Mouse (Mus musculus): ENCODE results near the gene Dock9. TPM values are rescaled to one million over a fixed set of nuclear protein-coding genes. Genes with fewer than 3 reads are reported as not detected.

Dock9 gene
- 11.2 and 11.3 TPM in 2 replicates for polyA plus RNA-seq (2014; fragmentation: Nextera tagmentation; extraction: Ambion mirVana)

DNA sequence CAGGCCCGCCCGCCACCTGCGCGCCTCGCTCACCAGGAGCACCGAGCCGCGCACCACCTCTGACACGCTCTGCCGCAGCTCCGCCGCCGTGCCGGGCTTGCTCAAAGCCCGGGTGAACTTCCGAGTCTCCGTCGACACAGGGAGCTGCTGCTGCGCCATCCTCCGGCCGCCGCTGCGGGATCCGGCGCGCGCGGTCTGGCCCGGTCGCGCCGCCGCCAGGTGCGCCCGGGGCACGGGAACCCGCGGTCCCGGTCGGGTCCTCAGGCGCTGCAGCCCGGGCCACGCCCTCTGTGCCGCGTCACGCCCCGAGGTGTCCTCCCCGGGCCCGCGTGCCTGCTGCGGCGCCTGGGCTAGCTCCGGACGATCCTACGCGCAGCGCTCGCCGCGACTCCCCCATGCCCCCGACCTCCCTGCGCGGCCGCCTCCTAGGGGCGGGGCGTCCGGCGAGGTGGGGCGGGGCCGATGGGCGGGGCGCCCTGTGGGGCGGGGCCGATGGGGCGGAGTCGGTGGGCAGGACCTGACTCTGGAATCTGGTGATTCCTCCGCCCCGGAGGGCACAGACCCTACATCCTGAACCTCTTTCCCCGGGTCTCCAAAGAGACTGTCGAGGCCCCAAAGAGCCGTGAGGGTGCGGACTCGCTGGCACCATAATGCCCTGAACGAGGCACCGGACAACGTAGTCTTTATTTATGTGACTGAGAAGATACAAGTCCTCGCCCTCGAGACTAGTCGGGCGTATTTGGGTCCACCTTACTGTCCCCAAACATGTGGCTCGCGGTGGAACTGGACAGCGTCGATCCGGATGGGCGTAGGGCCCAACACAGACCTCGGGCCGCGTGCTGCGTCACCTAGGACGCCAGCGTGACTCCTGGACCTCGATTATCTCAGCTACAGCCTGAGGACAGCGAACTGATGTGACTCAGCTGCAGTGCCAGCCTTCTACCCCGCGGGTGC, at the start of gene Dock9:
Gene Dock9 (minus strand): TSS at position 381 of the 954 bp plus-strand sequence.
- Histone ChIP-seq H3K4me2 (ENCODE audit: low read length) (peak within 1 kb of the TSS; percentile 94), H3K4me1 (ENCODE audit: control insufficient read depth, insufficient read depth, low read length) (no peaks in the 10 kb centered on the region), H3K4me3 (replicated peaks; ENCODE audit: low read depth, low read length) (peak within 1 kb of the TSS; percentile 71), H3K9me3 (ENCODE audit: control insufficient read depth, low read length) (no peaks in the 10 kb centered on the region), H3K27me3 (ENCODE audit: control insufficient read depth, insufficient read depth, low read length) (peaks cover 18% of the 10 kb centered on the region), H3K9ac (replicated peaks; ENCODE audit: low read length) (peak within 1 kb of the TSS; percentile 62), H3K27ac (replicated peaks; ENCODE audit: low read depth, low read length) (peak within 1 kb of the TSS; percentile 85), H3K36me3 (ENCODE audit: control insufficient read depth, insufficient read depth, low read length) (no peaks in the 10 kb centered on the region)
- under 1% methylated on average over 102 of the region's 106 CpGs for WGBS
- peak; percentile 86 for ATAC-seq (ENCODE audit: low FRiP score, low TSS enrichment)
- peak; percentile 85 for DNase-seq

DNA sequence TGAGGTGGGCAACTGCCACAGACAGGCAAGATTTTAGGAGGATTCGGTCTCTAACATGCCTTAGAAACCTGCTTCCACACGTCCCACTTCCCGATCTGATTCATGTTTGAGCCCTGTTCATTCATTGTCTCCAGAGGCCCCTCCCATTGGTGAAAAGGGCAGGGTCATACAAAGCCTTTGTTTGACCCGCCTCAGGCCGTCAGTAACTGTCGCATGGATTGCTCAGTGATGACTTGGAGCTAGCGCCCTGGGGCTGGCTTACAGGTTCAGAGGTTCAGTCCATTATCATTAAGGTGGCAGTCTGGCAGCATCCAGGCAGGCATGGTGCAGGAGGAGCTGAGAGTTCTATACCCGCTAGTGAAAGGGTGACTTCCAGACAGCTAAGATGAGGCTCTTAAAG, 46.8 kb upstream of the Dock9 start:
- no peak for DNase-seq
- Histone ChIP-seq H3K27me3 (ENCODE audit: control insufficient read depth, insufficient read depth, low read length) (no peaks in the 10 kb centered on the region), H3K4me2 (ENCODE audit: low read length) (no peak overlapping the region), H3K27ac (replicated peaks; ENCODE audit: low read depth, low read length) (no peak overlapping the region), H3K9ac (replicated peaks; ENCODE audit: low read length) (no peak overlapping the region), H3K36me3 (ENCODE audit: control insufficient read depth, insufficient read depth, low read length) (no peaks in the 10 kb centered on the region), H3K9me3 (ENCODE audit: control insufficient read depth, low read length) (no peaks in the 10 kb centered on the region), H3K4me3 (replicated peaks; ENCODE audit: low read depth, low read length) (no peak overlapping the region), H3K4me1 (ENCODE audit: control insufficient read depth, insufficient read depth, low read length) (no peaks in the 10 kb centered on the region)
- no peak for ATAC-seq (ENCODE audit: low FRiP score, low TSS enrichment)
- 47% methylated on average over 8 of the region's 8 CpGs for WGBS

DNA sequence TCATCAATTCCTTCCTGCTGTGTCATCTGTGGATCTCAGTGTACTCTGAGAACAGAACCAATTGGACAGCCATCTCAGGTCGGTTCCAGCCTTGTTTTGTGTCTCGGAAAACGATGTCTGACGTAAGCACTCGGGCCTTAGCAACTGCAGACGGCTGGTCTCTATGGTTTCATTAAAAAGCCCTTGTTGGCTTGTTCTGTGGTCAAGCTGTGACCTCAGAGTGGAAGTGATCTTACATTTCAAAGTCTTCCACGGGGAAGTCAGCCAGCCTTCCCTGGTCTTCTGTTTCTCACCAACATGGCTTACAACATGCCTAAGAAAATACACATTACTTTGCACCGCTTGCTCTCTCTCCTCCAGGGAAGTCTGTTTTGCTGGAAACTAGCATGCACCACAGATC, 42.6 kb upstream of the Dock9 start:
- Histone ChIP-seq H3K9me3 (ENCODE audit: control insufficient read depth, low read length) (peaks cover 7% of the 10 kb centered on the region), H3K4me3 (replicated peaks; ENCODE audit: low read depth, low read length) (no peak overlapping the region), H3K4me2 (ENCODE audit: low read length) (no peak overlapping the region), H3K27me3 (ENCODE audit: control insufficient read depth, insufficient read depth, low read length) (no peaks in the 10 kb centered on the region), H3K36me3 (ENCODE audit: control insufficient read depth, insufficient read depth, low read length) (no peaks in the 10 kb centered on the region), H3K27ac (replicated peaks; ENCODE audit: low read depth, low read length) (no peak overlapping the region), H3K4me1 (ENCODE audit: control insufficient read depth, insufficient read depth, low read length) (no peaks in the 10 kb centered on the region), H3K9ac (replicated peaks; ENCODE audit: low read length) (no peak overlapping the region)
- 90% methylated on average over 8 of the region's 8 CpGs for WGBS
- ATAC-seq (ENCODE audit: low FRiP score, low TSS enrichment) (no peak), DNase-seq (no peak)

DNA sequence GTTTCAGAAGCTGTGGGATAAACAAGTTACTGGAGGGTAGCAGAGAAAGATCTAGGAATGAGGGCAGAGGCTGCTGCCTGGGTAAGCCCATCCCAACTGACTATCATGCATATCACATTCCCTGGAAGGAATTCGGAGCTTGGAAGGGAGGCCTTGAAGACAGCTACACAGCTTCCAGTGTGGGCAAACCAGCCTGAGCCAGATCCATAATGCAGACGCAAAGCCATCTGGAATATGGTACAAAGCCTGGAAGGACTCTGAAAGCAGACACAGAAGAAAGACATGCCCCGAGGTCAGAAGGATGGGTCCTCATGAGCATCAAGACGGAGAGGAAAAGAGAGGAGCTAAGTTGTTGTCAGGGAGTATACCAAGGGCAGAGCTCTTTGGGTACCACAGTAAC, 40.5 kb upstream of the Dock9 start:
- no peaks in the 10 kb centered on the region for H3K27me3 ChIP-seq (ENCODE audit: control insufficient read depth, insufficient read depth, low read length)

DNA sequence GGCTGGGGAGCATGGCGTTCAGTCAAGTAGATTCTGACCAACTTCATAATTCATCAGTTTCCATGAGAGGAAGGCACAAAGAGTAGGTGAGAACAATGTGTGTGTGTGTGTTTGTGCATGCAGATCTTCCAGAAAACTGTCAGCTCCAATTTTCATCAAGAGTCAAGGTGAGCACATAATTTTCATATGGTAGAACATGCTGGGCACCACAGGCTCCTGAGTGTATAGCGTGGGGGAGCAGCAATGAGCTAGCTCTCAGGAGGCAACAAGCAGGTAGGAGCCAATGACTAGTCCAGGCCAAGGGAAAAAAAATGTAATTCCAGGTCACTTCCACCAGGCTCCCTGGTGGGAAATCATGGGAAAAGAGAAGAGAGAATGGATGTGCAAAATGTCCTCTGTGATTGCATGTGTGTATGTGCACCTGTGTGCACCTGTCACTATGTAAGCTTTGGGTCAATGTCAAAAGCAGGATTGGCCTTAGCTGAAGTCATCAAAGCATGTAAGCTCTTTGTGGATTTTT, 35.4 kb upstream of the Dock9 start:
- ATAC-seq (ENCODE audit: low FRiP score, low TSS enrichment), result no peak
- Histone ChIP-seq H3K9me3 (ENCODE audit: control insufficient read depth, low read length) (peaks cover 4% of the 10 kb centered on the region), H3K4me1 (ENCODE audit: control insufficient read depth, insufficient read depth, low read length) (no peaks in the 10 kb centered on the region)

More for the DNA sequence above, 40.5 kb upstream of the Dock9 start:
- no peaks in the 10 kb centered on the region for H3K36me3 ChIP-seq (ENCODE audit: control insufficient read depth, insufficient read depth, low read length)
- H3K27ac ChIP-seq (replicated peaks; ENCODE audit: low read depth, low read length), result no peak overlapping the region
- DNase-seq, result no peak
- WGBS, result 92% methylated on average over 4 of the region's 4 CpGs
- no peaks in the 10 kb centered on the region for H3K4me1 ChIP-seq (ENCODE audit: control insufficient read depth, insufficient read depth, low read length)
- ATAC-seq (ENCODE audit: low FRiP score, low TSS enrichment), result no peak
- H3K4me3 ChIP-seq (replicated peaks; ENCODE audit: low read depth, low read length), result no peak overlapping the region
- H3K4me2 ChIP-seq (ENCODE audit: low read length), result no peak overlapping the region
- no peak overlapping the region for H3K9ac ChIP-seq (replicated peaks; ENCODE audit: low read length)
- peaks cover 7% of the 10 kb centered on the region for H3K9me3 ChIP-seq (ENCODE audit: control insufficient read depth, low read length)

DNA sequence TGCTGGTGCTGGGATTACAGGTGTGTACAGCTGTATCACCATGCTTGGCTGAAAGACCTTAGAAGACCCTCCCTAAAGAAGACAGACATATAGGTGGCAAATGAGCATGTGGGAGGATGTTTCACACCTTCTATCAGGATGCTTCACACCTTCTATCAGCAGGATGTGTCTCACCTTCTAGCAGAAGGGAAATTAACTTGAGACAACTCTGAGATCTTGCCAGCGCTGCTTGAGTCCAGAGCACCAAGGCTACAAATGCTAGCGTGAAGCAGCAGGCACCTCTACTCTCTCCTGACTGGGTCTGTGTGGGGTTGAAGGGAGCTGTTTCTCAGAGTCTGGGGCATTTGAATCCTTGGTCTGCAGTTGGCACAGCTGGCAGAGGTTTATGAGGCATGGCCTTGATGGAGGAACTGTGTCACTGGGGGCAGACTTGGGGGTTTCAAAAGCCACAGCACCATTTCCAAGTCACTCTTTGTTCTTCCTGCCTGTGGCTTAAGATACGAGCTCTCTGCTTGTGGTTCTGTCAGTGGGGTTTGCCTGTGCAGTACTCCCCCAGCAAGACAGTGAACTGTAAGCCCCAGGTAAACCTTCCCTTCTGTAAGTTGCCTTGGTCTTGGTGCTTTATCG, 32.3 kb upstream of the Dock9 start:
- ATAC-seq (ENCODE audit: low FRiP score, low TSS enrichment), result no peak
- H3K4me2 ChIP-seq (ENCODE audit: low read length), result no peak overlapping the region
- no peaks in the 10 kb centered on the region for H3K36me3 ChIP-seq (ENCODE audit: control insufficient read depth, insufficient read depth, low read length)
- 92% methylated on average over 4 of the region's 4 CpGs for WGBS
- H3K4me1 ChIP-seq (ENCODE audit: control insufficient read depth, insufficient read depth, low read length), result no peaks in the 10 kb centered on the region
- DNase-seq, result no peak
- no peaks in the 10 kb centered on the region for H3K27me3 ChIP-seq (ENCODE audit: control insufficient read depth, insufficient read depth, low read length)
- peaks cover 4% of the 10 kb centered on the region for H3K9me3 ChIP-seq (ENCODE audit: control insufficient read depth, low read length)
- H3K4me3 ChIP-seq (replicated peaks; ENCODE audit: low read depth, low read length), result no peak overlapping the region
- no peak overlapping the region for H3K27ac ChIP-seq (replicated peaks; ENCODE audit: low read depth, low read length)
- H3K9ac ChIP-seq (replicated peaks; ENCODE audit: low read length), result no peak overlapping the region

More for the DNA sequence above, 35.4 kb upstream of the Dock9 start:
- no peak overlapping the region for H3K4me3 ChIP-seq (replicated peaks; ENCODE audit: low read depth, low read length)
- H3K36me3 ChIP-seq (ENCODE audit: control insufficient read depth, insufficient read depth, low read length), result no peaks in the 10 kb centered on the region
- DNase-seq, result no peak
- H3K27ac ChIP-seq (replicated peaks; ENCODE audit: low read depth, low read length), result no peak overlapping the region
- WGBS, result 83% methylated on average over 2 of the region's 2 CpGs
- no peak overlapping the region for H3K4me2 ChIP-seq (ENCODE audit: low read length)
- no peaks in the 10 kb centered on the region for H3K27me3 ChIP-seq (ENCODE audit: control insufficient read depth, insufficient read depth, low read length)
- H3K9ac ChIP-seq (replicated peaks; ENCODE audit: low read length), result no peak overlapping the region

DNA sequence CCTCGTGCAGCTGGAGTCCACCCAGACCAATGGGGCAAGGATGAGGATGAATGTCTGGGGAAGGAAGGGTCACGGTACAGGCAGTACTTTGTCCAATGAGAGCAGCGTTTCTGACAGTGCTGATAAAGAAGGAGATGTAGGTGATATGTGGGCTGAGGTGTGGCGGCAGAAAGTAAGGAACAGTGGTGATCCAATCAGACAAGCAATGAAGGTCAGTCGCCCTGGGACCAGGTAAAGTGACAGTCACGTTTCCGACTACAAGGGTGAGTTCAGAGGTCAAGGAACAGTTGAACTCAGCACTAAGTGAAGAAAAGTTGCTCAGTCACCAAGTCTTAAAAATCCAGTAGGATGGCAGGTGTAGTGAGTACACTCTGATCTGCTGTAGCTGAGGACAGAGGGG, 29.5 kb upstream of the Dock9 start:
- Histone ChIP-seq H3K9ac (replicated peaks; ENCODE audit: low read length) (no peak overlapping the region), H3K27ac (replicated peaks; ENCODE audit: low read depth, low read length) (no peak overlapping the region), H3K4me3 (replicated peaks; ENCODE audit: low read depth, low read length) (no peak overlapping the region), H3K27me3 (ENCODE audit: control insufficient read depth, insufficient read depth, low read length) (no peaks in the 10 kb centered on the region), H3K4me2 (ENCODE audit: low read length) (no peak overlapping the region), H3K36me3 (ENCODE audit: control insufficient read depth, insufficient read depth, low read length) (no peaks in the 10 kb centered on the region), H3K4me1 (ENCODE audit: control insufficient read depth, insufficient read depth, low read length) (no peaks in the 10 kb centered on the region), H3K9me3 (ENCODE audit: control insufficient read depth, low read length) (peaks cover 4% of the 10 kb centered on the region)
- 89% methylated on average over 7 of the region's 7 CpGs for WGBS
- no peak for ATAC-seq (ENCODE audit: low FRiP score, low TSS enrichment)
- DNase-seq, result no peak

DNA sequence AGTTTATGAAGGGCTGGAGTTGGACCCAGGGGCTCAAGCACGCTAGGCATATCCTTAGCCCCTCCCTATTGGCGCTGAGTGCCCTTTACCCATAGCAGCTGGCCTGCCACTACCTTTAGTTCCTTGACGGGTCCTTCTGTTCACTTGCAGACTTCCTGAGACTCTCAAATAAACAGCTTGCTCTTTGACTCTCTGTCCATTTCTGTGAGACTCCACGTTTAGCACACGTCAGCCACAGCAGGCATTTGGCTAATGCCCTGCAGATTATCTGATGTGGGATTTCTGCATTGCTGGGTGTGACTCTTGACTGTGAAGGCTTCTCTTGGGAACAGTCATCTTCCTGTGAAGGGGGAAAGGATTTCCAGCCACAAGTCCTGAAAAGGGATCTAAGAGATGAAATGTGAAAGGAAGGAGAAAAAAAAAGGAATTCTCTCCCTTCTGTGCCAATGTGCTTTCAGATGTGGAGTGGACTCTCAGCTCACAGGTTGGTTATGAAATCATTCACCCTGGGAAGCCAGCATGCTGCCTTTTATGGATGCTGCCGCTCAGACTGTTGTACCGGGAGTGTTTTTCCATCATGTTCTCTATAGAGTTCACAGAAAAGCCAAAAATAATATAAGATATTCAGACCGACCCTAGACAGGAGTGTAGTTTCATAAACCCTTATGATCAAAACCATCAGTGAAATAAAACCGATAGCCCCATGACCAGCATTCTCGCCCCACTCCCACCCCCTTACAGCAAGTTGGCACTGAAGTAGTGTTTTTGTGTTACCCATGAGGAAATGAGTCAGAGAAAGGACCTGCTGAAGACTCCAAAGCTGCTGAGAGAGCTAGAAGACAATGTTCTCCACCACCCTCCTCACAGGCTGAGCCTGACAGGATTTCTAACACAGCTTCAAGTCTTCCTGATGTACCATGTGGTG, 28.1 kb upstream of the Dock9 start:
- Histone ChIP-seq H3K9me3 (ENCODE audit: control insufficient read depth, low read length) (peaks cover 4% of the 10 kb centered on the region), H3K4me2 (ENCODE audit: low read length) (no peak overlapping the region), H3K4me1 (ENCODE audit: control insufficient read depth, insufficient read depth, low read length) (no peaks in the 10 kb centered on the region), H3K36me3 (ENCODE audit: control insufficient read depth, insufficient read depth, low read length) (no peaks in the 10 kb centered on the region), H3K27ac (replicated peaks; ENCODE audit: low read depth, low read length) (no peak overlapping the region), H3K4me3 (replicated peaks; ENCODE audit: low read depth, low read length) (no peak overlapping the region), H3K9ac (replicated peaks; ENCODE audit: low read length) (no peak overlapping the region), H3K27me3 (ENCODE audit: control insufficient read depth, insufficient read depth, low read length) (no peaks in the 10 kb centered on the region)
- DNase-seq (no peak), ATAC-seq (ENCODE audit: low FRiP score, low TSS enrichment) (no peak)
- 78% methylated on average over 10 of the region's 10 CpGs for WGBS

All from midbrain, embryonic 14.5 days (tissue).